Mouse (Mus musculus) limb, embryonic 15.5 days (tissue): ENCODE measurements around the gene Zdhhc14. TPM values are rescaled to one million over a fixed set of nuclear protein-coding genes. Genes with fewer than 3 reads are reported as not detected.

Experiments used
- ATAC-seq: fragments of 200-750 bp; cut with Nextera tagmentation; 2 replicates; pipeline ENCODE4 v1.8.0; 2017; ENCODE audit warnings: low read depth, moderate TSS enrichment; ENCODE audit not compliant: insufficient number of reproducible peaks, low FRiP score, low TSS enrichment
- H3K27ac ChIP-seq: fragments of 300-500 bp; sonication (generic); 2 replicates; pipeline ENCODE4 v1.5.1; 2015; ENCODE audit warnings: moderate library complexity, mild to moderate bottlenecking, inconsistent platforms
- H3K27me3 ChIP-seq: fragments of 300-500 bp; sonication (generic); 2 replicates; pipeline ENCODE4 v1.6.1; 2015; ENCODE audit warnings: inconsistent platforms
- H3K36me3 ChIP-seq: fragments of 300-500 bp; sonication (generic); 2 replicates; pipeline ENCODE4 v1.6.1; 2015; ENCODE audit warnings: inconsistent platforms
- H3K4me1 ChIP-seq: fragments of 300-500 bp; sonication (generic); 2 replicates; pipeline ENCODE4 v1.6.1; 2015; ENCODE audit warnings: inconsistent platforms
- H3K4me2 ChIP-seq: fragments of 300-500 bp; sonication (generic); 2 replicates; pipeline ENCODE4 v1.6.1; 2015; ENCODE audit warnings: mild to moderate bottlenecking, inconsistent platforms
- H3K4me3 ChIP-seq: fragments of 300-500 bp; sonication (generic); 2 replicates; pipeline ENCODE4 v1.5.1; 2015; ENCODE audit warnings: mild to moderate bottlenecking, inconsistent platforms
- H3K9ac ChIP-seq: fragments of 300-500 bp; sonication (generic); 2 replicates; pipeline ENCODE4 v1.6.1; 2015; ENCODE audit warnings: inconsistent platforms
- H3K9me3 ChIP-seq: fragments of 300-500 bp; sonication (generic); 2 replicates; pipeline ENCODE4 v1.6.1; 2016; ENCODE audit warnings: inconsistent platforms
- WGBS: fragments of 180-500 bp; shearing (Covaris S2); methylation state at CpG from one replicate; pipeline ENCODE4 v1.1.7; 2015; 5-methylcytosine and 5-hydroxymethylcytosine counted together
- polyA plus RNA-seq: library from polyadenylated mRNA; unstranded; fragments of >200 nt; fragmentation: Nextera tagmentation; extraction: Ambion mirVana; gene quantifications from 2 replicates; pipeline ENCODE4 v1.2.1, GENCODE M21; 2015

The Zdhhc14 gene
- polyA plus RNA-seq, 1 experiment from 2014 or later: 5.1 TPM

GRCm38 (mm10) chr17:5542177-5542576 is 49.8 kb downstream of the Zdhhc14 start:
- ATAC-seq: no peak
- Histone ChIP-seq H3K4me3 (no peak overlapping the region), H3K4me2 (no peak overlapping the region), H3K27me3 (no peaks in the 10 kb centered on the region), H3K4me1 (no peaks in the 10 kb centered on the region), H3K9me3 (no peaks in the 10 kb centered on the region), H3K36me3 (no peaks in the 10 kb centered on the region), H3K27ac (no peak overlapping the region), H3K9ac (no peak overlapping the region)
- 77% methylated on average over 2 of the region's 2 CpGs for WGBS

- Histone ChIP-seq H3K36me3 (no peaks in the 10 kb centered on the region), H3K27me3 (no peaks in the 10 kb centered on the region), H3K9me3 (no peaks in the 10 kb centered on the region), H3K9ac (no peak overlapping the region), H3K4me3 (no peak overlapping the region), H3K27ac (no peak overlapping the region), H3K4me1 (no peaks in the 10 kb centered on the region), H3K4me2 (no peak overlapping the region)
- WGBS: 78% methylated on average over 5 of the region's 5 CpGs
- ATAC-seq: no peak
These were observed 51.7 kb downstream of the Zdhhc14 start for GRCm38 (mm10) chr17:5544065-5544464.

- Histone ChIP-seq H3K9ac (no peak overlapping the region), H3K4me3 (no peak overlapping the region), H3K9me3 (no peaks in the 10 kb centered on the region), H3K4me2 (no peak overlapping the region), H3K4me1 (no peaks in the 10 kb centered on the region), H3K27me3 (no peaks in the 10 kb centered on the region), H3K36me3 (no peaks in the 10 kb centered on the region), H3K27ac (no peak overlapping the region)
- 92% methylated on average over 2 of the region's 2 CpGs for WGBS
- no peak for ATAC-seq
These were observed 52.7 kb downstream of the Zdhhc14 start for GRCm38 (mm10) chr17:5545065-5545464.

- H3K4me3 ChIP-seq: no peak overlapping the region
- no peak overlapping the region for H3K4me2 ChIP-seq
- no peaks in the 10 kb centered on the region for H3K36me3 ChIP-seq
- no peak overlapping the region for H3K9ac ChIP-seq
- H3K27ac ChIP-seq: no peak overlapping the region
- H3K9me3 ChIP-seq: no peaks in the 10 kb centered on the region
- H3K27me3 ChIP-seq: no peaks in the 10 kb centered on the region
- H3K4me1 ChIP-seq: no peaks in the 10 kb centered on the region
- whole genome bisulfite sequencing: 87% methylated on average over 2 of the region's 2 CpGs
- no peak for ATAC-seq
These were observed 56.2 kb downstream of the Zdhhc14 start for GRCm38 (mm10) chr17:5548546-5548945.

- no peak overlapping the region for H3K4me2 ChIP-seq
- 94% methylated on average over 6 of the region's 6 CpGs for WGBS
- no peak overlapping the region for H3K4me3 ChIP-seq
- H3K9ac ChIP-seq: no peak overlapping the region
- no peaks in the 10 kb centered on the region for H3K36me3 ChIP-seq
- no peak for ATAC-seq
- no peak overlapping the region for H3K27ac ChIP-seq
- H3K9me3 ChIP-seq: no peaks in the 10 kb centered on the region
- H3K4me1 ChIP-seq: no peaks in the 10 kb centered on the region
- H3K27me3 ChIP-seq: no peaks in the 10 kb centered on the region
These were observed 57.1 kb downstream of the Zdhhc14 start for GRCm38 (mm10) chr17:5549460-5549859.

GRCm38 (mm10) chr17:5550444-5550843 is 58.1 kb downstream of the Zdhhc14 start:
- no peaks in the 10 kb centered on the region for H3K9me3 ChIP-seq
- no peaks in the 10 kb centered on the region for H3K27me3 ChIP-seq
- no peaks in the 10 kb centered on the region for H3K4me1 ChIP-seq
- 82% methylated on average over 10 of the region's 10 CpGs for WGBS
- H3K4me2 ChIP-seq: no peak overlapping the region
- no peak overlapping the region for H3K4me3 ChIP-seq
- ATAC-seq: no peak
- no peak overlapping the region for H3K9ac ChIP-seq
- no peaks in the 10 kb centered on the region for H3K36me3 ChIP-seq
- no peak overlapping the region for H3K27ac ChIP-seq

GRCm38 (mm10) chr17:5551136-5551535 is 58.8 kb downstream of the Zdhhc14 start:
- no peak for ATAC-seq
- WGBS: 86% methylated on average over 3 of the region's 3 CpGs

GRCm38 (mm10) chr17:5552036-5552760 is 59.8 kb downstream of the Zdhhc14 start:
- Histone ChIP-seq H3K36me3 (no peaks in the 10 kb centered on the region), H3K9me3 (no peaks in the 10 kb centered on the region), H3K9ac (no peak overlapping the region), H3K27me3 (no peaks in the 10 kb centered on the region), H3K4me1 (no peaks in the 10 kb centered on the region), H3K4me3 (no peak overlapping the region), H3K27ac (no peak overlapping the region), H3K4me2 (no peak overlapping the region)
- 71% methylated on average over 14 of the region's 14 CpGs for WGBS
- ATAC-seq: no peak

More at GRCm38 (mm10) chr17:5551136-5551535, 58.8 kb downstream of the Zdhhc14 start:
- Histone ChIP-seq H3K9ac (no peak overlapping the region), H3K4me3 (no peak overlapping the region), H3K36me3 (no peaks in the 10 kb centered on the region), H3K4me1 (no peaks in the 10 kb centered on the region), H3K4me2 (no peak overlapping the region), H3K27me3 (no peaks in the 10 kb centered on the region), H3K9me3 (no peaks in the 10 kb centered on the region), H3K27ac (no peak overlapping the region)

- 80% methylated on average over 5 of the region's 5 CpGs for WGBS
- Histone ChIP-seq H3K4me3 (no peak overlapping the region), H3K27me3 (no peaks in the 10 kb centered on the region), H3K27ac (no peak overlapping the region), H3K4me1 (no peaks in the 10 kb centered on the region), H3K36me3 (no peaks in the 10 kb centered on the region), H3K9me3 (no peaks in the 10 kb centered on the region), H3K4me2 (no peak overlapping the region), H3K9ac (no peak overlapping the region)
- ATAC-seq: no peak
These were observed 61.2 kb downstream of the Zdhhc14 start for GRCm38 (mm10) chr17:5553556-5553955.

- Histone ChIP-seq H3K4me3 (no peak overlapping the region), H3K27ac (no peak overlapping the region), H3K36me3 (no peaks in the 10 kb centered on the region), H3K9me3 (no peaks in the 10 kb centered on the region), H3K9ac (no peak overlapping the region), H3K4me1 (no peaks in the 10 kb centered on the region), H3K27me3 (no peaks in the 10 kb centered on the region), H3K4me2 (no peak overlapping the region)
- no peak for ATAC-seq
- WGBS: 95% methylated on average over 2 of the region's 2 CpGs
These were observed 62.2 kb downstream of the Zdhhc14 start for GRCm38 (mm10) chr17:5554573-5554972.

GRCm38 (mm10) chr17:5556568-5556967 is 64.2 kb downstream of the Zdhhc14 start:
- Histone ChIP-seq H3K9ac (no peak overlapping the region), H3K27ac (no peak overlapping the region), H3K36me3 (no peaks in the 10 kb centered on the region), H3K27me3 (no peaks in the 10 kb centered on the region), H3K4me3 (no peak overlapping the region), H3K4me2 (no peak overlapping the region), H3K4me1 (no peaks in the 10 kb centered on the region), H3K9me3 (no peaks in the 10 kb centered on the region)
- WGBS: 79% methylated on average over 8 of the region's 8 CpGs
- ATAC-seq: no peak

GRCm38 (mm10) chr17:5560212-5560611 is 67.9 kb downstream of the Zdhhc14 start:
- no peak for ATAC-seq
- H3K27ac ChIP-seq: no peak overlapping the region
- H3K9ac ChIP-seq: no peak overlapping the region
- H3K36me3 ChIP-seq: no peaks in the 10 kb centered on the region
- WGBS: 80% methylated on average over 4 of the region's 4 CpGs
- no peaks in the 10 kb centered on the region for H3K9me3 ChIP-seq
- no peak overlapping the region for H3K4me3 ChIP-seq
- H3K4me2 ChIP-seq: no peak overlapping the region
- no peaks in the 10 kb centered on the region for H3K27me3 ChIP-seq
- H3K4me1 ChIP-seq: no peaks in the 10 kb centered on the region

GRCm38 (mm10) chr17:5563108-5563507 is 70.8 kb downstream of the Zdhhc14 start:
- H3K4me1 ChIP-seq: no peaks in the 10 kb centered on the region
- H3K27ac ChIP-seq: no peak overlapping the region
- H3K9me3 ChIP-seq: no peaks in the 10 kb centered on the region
- H3K27me3 ChIP-seq: no peaks in the 10 kb centered on the region
- no peak for ATAC-seq
- H3K4me2 ChIP-seq: no peak overlapping the region
- 83% methylated on average over 6 of the region's 6 CpGs for WGBS
- H3K4me3 ChIP-seq: no peak overlapping the region
- H3K9ac ChIP-seq: no peak overlapping the region
- H3K36me3 ChIP-seq: no peaks in the 10 kb centered on the region
